Mouse (Mus musculus): ENCODE data around the gene Kmo. TPM values are rescaled to one million over a fixed set of nuclear protein-coding genes. Genes with fewer than 3 reads are reported as not detected.

Gene Kmo
- total and polyA plus RNA-seq, 3 experiments: 0.20 to 0.49 (median 0.34) TPM

- Histone ChIP-seq H3K79me2 (replicated peaks; ENCODE audit: control insufficient read depth, insufficient read depth, low read length) (peaks cover 7% of the 10 kb centered on the region), H3K4me3 (peak overlapping the region; percentile 93), H3K27me3 (ENCODE audit: control insufficient read depth, insufficient read depth, low read length) (no peaks in the 10 kb centered on the region), H3K36me3 (ENCODE audit: control insufficient read depth, insufficient read depth, low read length) (peaks cover 8% of the 10 kb centered on the region; the same call in 1 of the 2 replicates), H3K9ac (ENCODE audit: low read depth, low read length) (no peak overlapping the region; the same call in 1 of the 2 replicates), H3K27ac (peak overlapping the region; percentile 95), H3K4me1 (ENCODE audit: control insufficient read depth, insufficient read depth, low read length) (peaks cover 3% of the 10 kb centered on the region; the same call in 1 of the 2 replicates)
- DNase-seq: no peak
- TF ChIP-seq EP300 (IDR thresholded peaks at IDR 0.05; ENCODE audit: insufficient read depth, low read depth, low read length) (no peak), POLR2A (IDR thresholded peaks at IDR 0.05; ENCODE audit: insufficient read depth, low read depth, low read length) (no peak), CTCF (IDR thresholded peaks at IDR 0.05) (peak; percentile 81)
- intact Hi-C loops (cut with DNase I): loop anchor here (2.0 to 5.0 kb wide), 5 partner anchors 46 to 296 kb away; partner anchors contain the start of genes Chml, Exo1, Gm38100 and Opn3
- 48% methylated on average over 1 of the region's 1 CpGs for WGBS
Measured at GRCm38 (mm10) chr1:175625990-175626692, 6.0 kb downstream of the Kmo start.

DNA sequence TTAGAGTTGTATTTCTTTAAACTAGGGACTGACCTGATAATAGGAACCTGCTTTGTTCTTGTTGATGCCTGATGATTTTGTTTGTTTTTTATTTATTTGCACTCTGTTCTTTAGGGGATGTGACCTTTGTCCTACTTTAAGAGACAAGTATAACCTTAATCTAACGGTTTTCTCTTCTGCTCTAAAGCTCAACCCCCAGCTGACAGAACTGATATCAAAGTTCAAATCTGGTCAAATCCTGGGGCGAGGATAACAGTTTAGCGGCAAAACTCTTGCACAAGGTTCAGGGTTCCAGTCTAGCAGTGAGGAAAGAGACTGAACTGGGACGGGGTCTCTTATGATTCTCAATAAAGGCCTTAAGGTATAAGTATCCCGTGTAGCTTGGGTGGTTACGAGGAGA, 9.1 kb downstream of the Kmo start:
- no peak for DNase-seq
- H3K27me3 ChIP-seq (ENCODE audit: control insufficient read depth, insufficient read depth, low read length): no peaks in the 10 kb centered on the region
- intact Hi-C loops (cut with DNase I): loop anchor here (5.0 kb wide), 3 partner anchors 43 to 293 kb away; partner anchors contain the start of gene Gm38100
- H3K4me3 ChIP-seq: no peak overlapping the region
- 79% methylated on average over 6 of the region's 6 CpGs for WGBS
- H3K4me1 ChIP-seq (ENCODE audit: control insufficient read depth, insufficient read depth, low read length): no peaks in the 10 kb centered on the region
- H3K27ac ChIP-seq: no peak overlapping the region
- H3K9ac ChIP-seq (ENCODE audit: low read depth, low read length): no peak overlapping the region
- H3K36me3 ChIP-seq (ENCODE audit: control insufficient read depth, insufficient read depth, low read length): no peaks in the 10 kb centered on the region; the same call in 1 of the 2 replicates
- TF ChIP-seq POLR2A (IDR thresholded peaks at IDR 0.05; ENCODE audit: insufficient read depth, low read depth, low read length) (no peak), EP300 (IDR thresholded peaks at IDR 0.05; ENCODE audit: insufficient read depth, low read depth, low read length) (no peak), CTCF (IDR thresholded peaks at IDR 0.05) (no peak)
- H3K79me2 ChIP-seq (replicated peaks; ENCODE audit: control insufficient read depth, insufficient read depth, low read length): no peaks in the 10 kb centered on the region

- H3K79me2 ChIP-seq (replicated peaks; ENCODE audit: control insufficient read depth, insufficient read depth, low read length): no peaks in the 10 kb centered on the region
- no peak overlapping the region for H3K9ac ChIP-seq (ENCODE audit: low read depth, low read length)
- intact Hi-C loops (cut with DNase I): no loop called here
- no peak overlapping the region for H3K4me3 ChIP-seq
- 70% methylated on average over 5 of the region's 5 CpGs for WGBS
- H3K36me3 ChIP-seq (ENCODE audit: control insufficient read depth, insufficient read depth, low read length): no peaks in the 10 kb centered on the region
- TF ChIP-seq EP300 (IDR thresholded peaks at IDR 0.05; ENCODE audit: insufficient read depth, low read depth, low read length) (no peak), POLR2A (IDR thresholded peaks at IDR 0.05; ENCODE audit: insufficient read depth, low read depth, low read length) (no peak), CTCF (IDR thresholded peaks at IDR 0.05) (no peak)
- H3K27ac ChIP-seq: no peak overlapping the region
- no peaks in the 10 kb centered on the region for H3K4me1 ChIP-seq (ENCODE audit: control insufficient read depth, insufficient read depth, low read length)
- no peaks in the 10 kb centered on the region for H3K27me3 ChIP-seq (ENCODE audit: control insufficient read depth, insufficient read depth, low read length)
- no peak for DNase-seq
Measured at GRCm38 (mm10) chr1:175630345-175630744, 10.2 kb downstream of the Kmo start.

DNA sequence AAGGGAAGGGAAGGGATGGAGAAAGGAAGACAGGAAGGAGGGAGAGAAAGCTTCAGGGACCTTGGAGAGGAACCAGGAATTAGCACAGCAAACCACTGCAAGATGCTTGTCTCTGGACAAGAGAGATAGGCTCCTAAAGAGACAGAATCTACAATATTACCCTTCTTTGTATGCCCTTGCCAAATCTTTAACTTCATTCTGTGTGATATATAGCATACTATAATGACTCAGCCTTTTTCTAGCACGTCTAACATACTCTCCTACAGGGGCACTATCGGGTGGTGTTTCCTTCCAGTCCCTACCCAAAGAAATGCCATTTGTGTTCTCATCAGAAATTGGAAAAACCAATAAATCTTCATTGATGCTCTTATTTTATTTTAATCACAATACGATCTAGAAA, 10.9 kb downstream of the Kmo start:
- 78% methylated on average over 3 of the region's 3 CpGs for WGBS
- intact Hi-C loops (cut with DNase I): no loop called here
- Histone ChIP-seq H3K4me1 (ENCODE audit: control insufficient read depth, insufficient read depth, low read length) (no peaks in the 10 kb centered on the region), H3K79me2 (replicated peaks; ENCODE audit: control insufficient read depth, insufficient read depth, low read length) (no peaks in the 10 kb centered on the region), H3K27ac (no peak overlapping the region), H3K36me3 (ENCODE audit: control insufficient read depth, insufficient read depth, low read length) (no peaks in the 10 kb centered on the region), H3K4me3 (no peak overlapping the region), H3K9ac (ENCODE audit: low read depth, low read length) (no peak overlapping the region), H3K27me3 (ENCODE audit: control insufficient read depth, insufficient read depth, low read length) (no peaks in the 10 kb centered on the region)
- TF ChIP-seq CTCF (IDR thresholded peaks at IDR 0.05) (no peak), EP300 (IDR thresholded peaks at IDR 0.05; ENCODE audit: insufficient read depth, low read depth, low read length) (no peak), POLR2A (IDR thresholded peaks at IDR 0.05; ENCODE audit: insufficient read depth, low read depth, low read length) (no peak)
- DNase-seq: no peak

DNA sequence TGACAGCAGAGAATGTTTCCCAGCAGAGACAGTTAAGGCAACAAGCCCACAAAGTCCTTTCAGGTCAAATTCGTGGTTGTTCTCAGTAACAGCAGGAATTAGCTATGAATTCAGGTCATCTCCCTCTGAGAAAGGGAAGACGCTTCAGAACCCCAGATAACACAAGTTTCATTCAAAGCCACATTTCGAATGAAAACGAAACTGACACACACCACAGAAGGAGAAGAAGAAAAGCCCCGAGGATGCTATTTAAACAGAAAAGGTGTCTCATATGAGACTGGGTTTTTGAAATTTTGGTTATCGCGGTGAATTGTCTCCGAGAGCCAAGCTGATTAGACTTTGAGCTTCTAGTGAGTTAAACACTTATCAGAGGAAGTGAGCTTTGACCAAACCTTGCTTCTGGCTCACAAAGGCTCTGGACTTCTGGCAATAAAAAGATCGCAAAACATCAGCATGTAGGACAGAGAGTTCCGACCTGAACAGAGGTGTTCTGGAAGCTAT, 11.6 kb downstream of the Kmo start:
- Histone ChIP-seq H3K27me3 (ENCODE audit: control insufficient read depth, insufficient read depth, low read length) (no peaks in the 10 kb centered on the region), H3K79me2 (replicated peaks; ENCODE audit: control insufficient read depth, insufficient read depth, low read length) (no peaks in the 10 kb centered on the region), H3K4me3 (no peak overlapping the region), H3K4me1 (ENCODE audit: control insufficient read depth, insufficient read depth, low read length) (no peaks in the 10 kb centered on the region), H3K27ac (no peak overlapping the region), H3K9ac (ENCODE audit: low read depth, low read length) (no peak overlapping the region), H3K36me3 (ENCODE audit: control insufficient read depth, insufficient read depth, low read length) (no peaks in the 10 kb centered on the region)
- 50% methylated on average over 10 of the region's 10 CpGs for WGBS
- no peak for DNase-seq
- intact Hi-C loops (cut with DNase I): no loop called here
- TF ChIP-seq POLR2A (IDR thresholded peaks at IDR 0.05; ENCODE audit: insufficient read depth, low read depth, low read length) (no peak), CTCF (IDR thresholded peaks at IDR 0.05) (no peak), EP300 (IDR thresholded peaks at IDR 0.05; ENCODE audit: insufficient read depth, low read depth, low read length) (no peak)

DNA sequence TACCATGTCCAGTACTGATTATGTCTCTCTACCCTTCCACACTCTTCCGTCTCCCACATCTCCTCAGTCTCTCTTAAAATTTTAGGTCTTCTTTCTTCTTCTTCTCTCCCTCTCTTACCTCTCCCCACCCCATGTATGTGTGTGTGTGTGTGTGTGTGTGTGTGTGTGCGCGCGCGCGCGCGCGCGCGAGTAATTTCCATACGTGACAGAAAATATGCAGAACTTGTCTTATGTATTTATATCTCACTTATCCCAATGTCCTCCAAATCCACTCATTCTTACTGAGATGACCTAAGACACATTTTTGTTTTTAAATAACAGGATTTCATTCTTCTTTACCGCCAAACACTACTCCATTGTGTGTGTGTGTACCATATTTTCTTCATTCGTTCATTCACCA, 12.3 kb downstream of the Kmo start:
- no peak for DNase-seq
- Histone ChIP-seq H3K27me3 (ENCODE audit: control insufficient read depth, insufficient read depth, low read length) (no peaks in the 10 kb centered on the region), H3K9ac (ENCODE audit: low read depth, low read length) (no peak overlapping the region), H3K79me2 (replicated peaks; ENCODE audit: control insufficient read depth, insufficient read depth, low read length) (no peaks in the 10 kb centered on the region), H3K4me3 (no peak overlapping the region), H3K36me3 (ENCODE audit: control insufficient read depth, insufficient read depth, low read length) (no peaks in the 10 kb centered on the region), H3K4me1 (ENCODE audit: control insufficient read depth, insufficient read depth, low read length) (no peaks in the 10 kb centered on the region), H3K27ac (no peak overlapping the region)
- intact Hi-C loops (cut with DNase I): no loop called here
- no peak for TF ChIP-seq EP300 (IDR thresholded peaks at IDR 0.05; ENCODE audit: insufficient read depth, low read depth, low read length)
- 95% methylated on average over 14 of the region's 14 CpGs for WGBS
